Comparison of ENCODE assay signal across 14 mouse cellular contexts in the genomic region with DNA sequence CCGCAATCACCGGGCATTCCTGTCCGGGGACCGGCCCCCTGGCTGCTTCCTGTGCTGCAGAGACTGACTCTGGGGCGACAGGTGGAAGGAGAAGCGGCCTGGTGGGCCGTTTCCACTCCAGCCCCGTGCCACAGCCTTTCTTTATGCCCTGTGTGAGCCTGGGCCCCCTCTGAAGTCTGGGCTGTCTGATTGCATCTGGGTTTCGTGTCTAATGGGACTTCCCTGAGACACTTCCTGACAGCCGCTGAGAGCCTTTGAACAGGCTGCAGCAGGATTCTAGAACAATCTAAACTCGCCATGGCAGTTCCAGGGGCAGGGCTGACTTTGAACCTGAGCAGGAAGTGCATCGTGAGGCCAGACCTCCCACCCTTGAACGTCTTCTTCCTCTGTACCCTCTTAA.
DNase-seq lines count a peak whose midpoint lies in the region; ATAC-seq and TF ChIP-seq lines count a peak whose summit lies in the region.
"Had no signal": no experiment of that assay in that cellular context is flagged by ENCODE, and none has a peak within 500 bp of the region (broad histone marks: within the 10 kb centered on the region; RNA-seq: fewer than 3 reads in every experiment).

No protein-coding gene starts in this region.

- TF ChIP-seq CTCF in layer of hippocampus, adult 2 months (conservative IDR thresholded peaks at IDR 0.05): no peak

- H3K27ac ChIP-seq in layer of hippocampus, adult 2 months: peak overlapping the region; percentile 23; the same call in 1 of the 2 replicates
- H3K27ac ChIP-seq: embryonic facial prominence, embryonic 15.5 days; heart, embryonic 15.5 days; hindbrain, embryonic 15.5 days had no signal

- no peak for DNase-seq in layer of hippocampus, adult 2 months (ENCODE audit: low spot score in 2 of 2)
- DNase-seq in layer of hippocampus, postnatal 10 days (ENCODE audit: low spot score in 2 of 2): no peak
- peak; percentile 25 for DNase-seq in lung, postnatal 25 days (ENCODE audit: low spot score)
- peak; percentile 35 for DNase-seq in thymus, postnatal 4 days
- DNase-seq in urinary bladder, adult 18-20 months (ENCODE audit: low spot score in 2 of 2): no peak
- no peak for DNase-seq in gastrocnemius, adult 18-20 months (ENCODE audit: low spot score)
- DNase-seq: adrenal gland, postnatal 10 days; cerebellum, postnatal 14 days; forebrain, postnatal 0 days; liver had no signal

- ATAC-seq in common myeloid progenitor, adult 5-6 weeks (replicated peaks; ENCODE audit: low read depth, poor library complexity, severe bottlenecking): peak; percentile 47
- ATAC-seq: forebrain, postnatal 0 days had no signal

- H3K4me3 ChIP-seq in layer of hippocampus, adult 2 months: no peak overlapping the region
- H3K4me3 ChIP-seq: embryonic facial prominence, embryonic 15.5 days; heart, embryonic 15.5 days; hindbrain, embryonic 15.5 days had no signal

Comparison
In these comparisons a context has a peak if more than half of its experiments do, and no peak if none do; other contexts are left out.
1. DNase-seq: peak in lung, postnatal 25 days (single experiment) and thymus, postnatal 4 days (single experiment); none in layer of hippocampus, adult 2 months (0 of 2), layer of hippocampus, postnatal 10 days (0 of 2), urinary bladder, adult 18-20 months (0 of 2) and gastrocnemius, adult 18-20 months (single experiment).